Mouse (Mus musculus) adrenal gland, postnatal 14 days (tissue): ENCODE results near the gene Prkn. TPM values are rescaled to one million over a fixed set of nuclear protein-coding genes. Genes with fewer than 3 reads are reported as not detected.

Source experiments
- DNase-seq: peaks from one replicate; pipeline ENCODE4 v3.0.0; 2021; ENCODE audit warnings: mixed read lengths
- total RNA-seq: library from RNA; stranded (reverse); gene quantifications from 2 replicates; pipeline ENCODE4 v1.2.3, GENCODE M21; 2021

Gene Prkn
- total RNA-seq, 1 experiment from 2014 or later: 6.9 TPM

DNA sequence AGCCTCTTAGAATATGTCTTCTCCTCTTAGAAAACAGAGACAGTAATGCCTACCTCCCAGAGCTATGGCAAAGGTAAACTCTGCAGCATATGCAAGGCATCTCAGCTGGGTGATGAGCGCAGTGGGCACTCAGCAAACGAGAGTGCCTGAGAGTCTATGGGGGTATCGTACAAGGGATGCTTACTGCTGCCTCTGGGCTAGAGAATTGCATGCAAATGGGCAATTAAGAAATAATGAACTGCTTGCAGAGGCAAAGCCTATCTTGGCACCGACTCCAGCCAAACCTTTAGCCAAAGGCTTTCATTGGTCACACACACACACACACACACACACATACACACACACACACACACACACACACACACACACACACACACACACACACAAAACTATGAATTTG lies 290.7 kb downstream of the Prkn start:
- DNase-seq: no peak

DNA sequence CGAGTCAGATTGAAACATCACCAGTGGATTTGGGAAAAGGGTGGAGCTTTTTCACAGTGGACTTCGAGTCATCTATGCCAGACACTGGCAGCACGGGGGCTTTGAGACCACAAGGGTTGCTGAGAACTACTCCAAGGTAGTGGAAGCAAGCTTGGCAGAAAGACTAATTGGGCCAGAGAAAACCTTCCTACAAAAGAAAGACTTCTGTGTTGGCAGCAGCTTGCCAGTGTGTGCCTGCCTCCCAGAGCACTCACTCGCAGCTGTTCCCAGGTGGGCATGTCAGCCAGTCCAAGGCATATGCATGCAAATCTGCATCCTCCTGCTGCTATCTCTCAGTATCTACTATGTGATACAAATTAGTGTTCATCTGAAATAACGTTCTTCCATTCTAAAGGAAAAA lies 302.1 kb downstream of the Prkn start:
- no peak for DNase-seq

DNA sequence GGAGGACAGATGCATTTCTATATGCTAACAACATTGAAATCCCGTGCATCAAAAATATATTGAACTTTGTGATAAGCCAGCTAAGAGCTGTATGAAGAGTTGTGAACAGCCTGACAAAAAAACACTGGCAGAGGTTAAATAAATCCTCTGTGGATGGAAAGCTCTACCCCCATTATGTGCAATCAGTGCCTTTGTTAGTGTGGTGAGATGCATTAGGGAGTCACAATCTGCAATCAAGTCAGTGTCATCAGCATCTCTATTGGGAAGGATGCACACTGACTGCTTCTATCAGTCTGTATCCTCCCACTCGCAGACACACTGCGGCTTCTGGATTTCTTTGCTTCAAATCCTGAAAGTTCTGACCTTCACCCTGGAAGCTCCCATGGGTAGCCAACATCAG lies 315.9 kb downstream of the Prkn start:
- DNase-seq: no peak

GRCm38 (mm10) chr17:11157536-11157935 lies 317.4 kb downstream of the Prkn start:
- no peak for DNase-seq

DNA sequence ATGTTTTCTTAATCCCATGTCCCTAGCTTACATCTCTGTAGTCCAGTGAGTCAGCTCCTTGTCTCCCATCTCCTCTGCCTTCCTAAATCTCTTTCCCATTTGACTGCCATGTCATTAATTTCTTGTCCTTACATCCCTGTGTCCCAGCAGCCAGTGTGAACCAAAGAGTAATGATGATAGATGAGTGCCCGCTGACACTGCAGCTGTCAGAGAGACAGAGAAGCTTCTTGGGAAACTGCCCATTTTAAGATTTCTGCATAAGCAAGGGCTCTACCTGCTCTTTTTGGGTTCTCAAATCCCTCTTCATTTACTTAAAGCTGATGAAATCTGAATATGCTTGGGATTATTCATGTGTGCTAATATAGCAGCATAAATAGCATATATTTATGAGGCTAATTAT lies 321.3 kb downstream of the Prkn start:
- DNase-seq: no peak

GRCm38 (mm10) chr17:11162770-11163169 lies 322.6 kb downstream of the Prkn start:
- DNase-seq: no peak

DNA sequence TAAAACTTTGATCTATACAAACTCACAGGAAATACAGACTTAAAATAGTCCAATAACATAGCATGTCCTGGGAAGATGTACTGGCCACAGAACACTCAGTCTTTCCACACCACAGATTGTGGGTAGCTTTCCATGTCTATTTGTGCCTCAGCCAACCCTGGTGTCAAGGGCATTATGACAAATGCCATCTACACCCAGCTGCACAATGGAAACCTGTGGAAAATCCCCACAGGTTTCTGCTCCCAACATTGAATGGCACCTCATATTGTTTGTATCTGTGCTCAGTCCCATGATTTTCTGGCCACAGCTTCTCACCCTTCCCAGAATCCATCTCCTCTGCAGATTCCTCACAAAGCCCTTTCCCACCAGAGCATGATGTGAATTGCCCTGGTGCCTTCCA lies 347.2 kb downstream of the Prkn start:
- no peak for DNase-seq

- DNase-seq: no peak
These were observed 348.3 kb downstream of the Prkn start for GRCm38 (mm10) chr17:11188494-11188893.

DNA sequence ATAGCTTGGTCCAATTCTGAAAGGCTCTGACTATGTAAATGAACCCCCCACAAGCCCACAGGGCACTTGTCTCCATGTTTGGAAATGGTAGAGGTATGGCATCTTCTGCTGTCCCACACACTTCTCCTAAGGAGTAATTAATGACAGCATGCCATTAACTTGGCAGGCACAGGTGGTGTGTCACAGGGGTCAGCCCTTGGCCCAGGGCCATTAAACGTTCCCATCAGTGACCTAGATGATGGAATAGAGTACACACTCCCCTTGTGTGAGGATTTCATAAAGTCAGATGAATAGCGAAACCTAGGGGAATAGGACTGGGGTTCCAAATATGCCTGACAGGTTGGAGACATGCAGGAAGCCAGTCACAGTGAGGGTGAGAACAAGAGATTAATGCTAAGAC lies 350.1 kb downstream of the Prkn start:
- no peak for DNase-seq

DNA sequence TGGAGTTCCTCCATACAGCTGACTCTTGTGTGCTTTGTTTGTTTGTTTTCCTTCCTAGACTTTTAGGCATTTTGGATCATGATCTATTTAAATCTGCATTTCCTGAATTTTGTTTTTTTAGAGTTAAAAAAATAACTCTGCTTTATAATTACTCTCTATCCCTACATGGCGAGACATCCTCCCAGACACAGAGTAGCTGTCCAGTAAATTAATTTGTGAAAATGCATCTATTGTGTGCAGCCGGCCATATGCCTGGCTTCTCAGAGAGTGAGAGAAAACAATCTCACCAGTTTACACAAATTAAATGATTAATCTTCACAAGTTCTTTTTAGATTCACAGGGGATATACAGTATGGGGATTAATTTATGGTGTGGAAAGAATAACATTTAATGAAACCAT lies 357.9 kb downstream of the Prkn start:
- DNase-seq: no peak

GRCm38 (mm10) chr17:11209063-11209462 lies 368.9 kb downstream of the Prkn start:
- DNase-seq: peak; percentile 65

- DNase-seq: no peak
These were observed 370.8 kb downstream of the Prkn start for GRCm38 (mm10) chr17:11211006-11211405.

DNA sequence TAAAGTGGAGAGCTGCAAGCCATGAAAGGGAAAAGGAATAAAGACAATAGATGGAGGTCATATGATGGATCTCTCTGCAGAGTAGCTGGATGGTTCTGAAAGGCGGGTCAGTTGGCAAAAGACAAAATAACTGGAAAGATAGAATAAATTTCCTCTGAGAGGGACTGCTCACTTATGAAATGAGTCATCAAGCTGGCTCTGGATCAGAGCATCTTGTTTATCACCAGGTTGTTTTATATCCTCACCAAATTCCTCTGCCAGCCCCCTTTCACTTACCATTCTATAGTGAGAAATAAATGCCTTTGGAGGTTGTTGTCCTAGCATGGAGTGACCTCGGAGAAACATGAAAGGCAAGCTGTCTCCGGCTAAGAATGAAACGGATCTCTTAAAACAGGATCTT lies 371.4 kb downstream of the Prkn start:
- DNase-seq: peak; percentile 52

GRCm38 (mm10) chr17:11213689-11214088 lies 373.5 kb downstream of the Prkn start:
- DNase-seq: no peak

DNA sequence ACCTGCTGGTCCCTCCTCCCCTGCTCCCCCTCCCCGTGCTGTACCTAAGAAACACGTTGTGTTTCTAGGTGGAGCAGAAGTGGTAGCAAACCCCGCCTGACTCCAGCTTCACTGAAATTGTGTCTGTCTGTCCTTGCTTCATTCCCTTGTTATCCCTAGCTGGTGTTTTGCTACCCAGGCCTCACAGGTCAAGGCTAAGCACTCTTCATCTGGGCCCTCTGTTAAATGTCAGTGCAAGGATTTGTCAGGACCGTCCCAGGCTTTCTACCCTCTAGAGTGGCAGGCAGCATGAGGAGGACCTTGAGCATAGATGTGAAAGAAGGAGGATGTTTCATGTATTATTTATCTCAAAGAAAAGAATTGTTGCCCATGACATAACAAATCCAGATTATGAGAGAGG lies 388.8 kb downstream of the Prkn start:
- DNase-seq: peak; percentile 33

- DNase-seq: no peak
These were observed 389.2 kb downstream of the Prkn start for GRCm38 (mm10) chr17:11229426-11229825.

DNA sequence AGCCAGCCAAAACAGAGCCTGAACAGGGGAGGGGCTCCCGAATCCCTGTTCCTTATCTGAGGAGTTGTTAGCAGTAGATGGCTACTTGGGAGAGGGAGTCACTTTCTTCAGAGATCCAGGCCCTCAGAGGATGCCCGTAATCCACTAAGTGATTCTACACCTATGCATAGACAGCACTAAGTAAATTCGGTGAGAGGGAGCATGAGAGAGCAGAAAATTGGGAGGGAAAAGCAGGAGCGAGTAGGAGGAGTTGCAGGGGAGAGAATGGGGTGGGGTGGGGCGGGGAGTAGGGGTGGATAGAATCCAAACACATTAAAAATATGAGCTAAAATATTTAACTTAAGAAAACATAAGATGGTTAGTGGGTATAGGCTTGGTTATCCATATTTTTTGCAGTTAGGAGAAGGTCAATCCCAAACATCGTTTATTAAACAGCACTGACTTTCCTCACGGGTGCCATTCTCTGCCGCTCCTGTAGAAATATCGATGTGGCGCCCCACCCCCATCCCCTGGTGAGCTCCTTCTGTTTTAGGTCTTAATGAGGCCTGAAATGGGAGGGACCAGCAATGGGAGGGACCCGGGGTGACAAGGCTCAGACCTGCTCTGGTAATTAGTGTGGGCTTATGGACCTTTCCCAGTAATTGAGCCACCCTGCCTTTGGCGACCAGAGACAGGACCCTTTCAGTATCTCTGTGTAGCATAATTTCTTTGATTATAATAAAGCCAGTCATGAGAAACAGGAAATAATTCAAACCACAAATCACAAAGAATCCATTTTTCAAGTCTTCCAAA lies 390.6 kb downstream of the Prkn start:
- DNase-seq: no peak

- DNase-seq: no peak
These were observed 395.1 kb downstream of the Prkn start for GRCm38 (mm10) chr17:11235273-11235672.

DNA sequence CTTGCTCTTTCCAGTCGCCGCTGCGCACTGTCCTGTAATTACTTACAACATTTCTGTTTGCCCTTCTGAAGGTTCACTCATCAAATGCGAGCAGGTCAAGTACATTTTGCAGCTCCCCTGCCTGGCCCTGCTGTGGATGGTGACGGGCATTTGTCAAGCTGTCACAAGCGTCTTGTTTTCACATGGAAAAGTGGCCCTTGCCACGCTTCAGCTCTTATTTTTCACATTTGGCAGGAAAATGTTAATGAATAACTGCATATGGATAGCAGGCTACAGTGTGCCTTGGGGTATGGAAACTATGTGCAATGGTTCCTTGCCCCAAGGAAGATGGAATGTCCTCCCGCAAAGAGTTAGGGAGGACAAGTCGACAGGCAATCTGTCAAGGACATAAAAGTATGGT lies 404.9 kb downstream of the Prkn start:
- DNase-seq: peak; percentile 9

DNA sequence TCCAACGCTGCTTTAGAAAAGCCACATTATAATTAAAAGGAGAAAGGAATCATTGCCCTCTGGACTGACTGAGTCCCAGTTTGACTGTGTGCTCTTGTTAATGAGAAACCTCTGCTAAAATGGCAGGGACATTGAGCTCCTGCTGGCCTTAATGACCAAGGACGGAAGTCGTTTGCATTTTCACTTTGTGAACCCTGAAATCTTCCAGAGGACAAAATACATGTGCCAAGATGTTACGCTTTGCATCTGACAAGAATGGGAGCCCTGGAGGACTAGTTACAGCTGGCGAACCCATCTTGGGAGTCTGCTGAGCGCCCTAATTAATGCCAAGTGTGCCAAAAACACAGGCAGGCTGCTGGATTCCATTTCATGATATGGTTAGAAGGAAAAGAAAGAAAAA lies 409.0 kb downstream of the Prkn start:
- no peak for DNase-seq

GRCm38 (mm10) chr17:11260663-11261062 lies 420.5 kb downstream of the Prkn start:
- DNase-seq: no peak

- DNase-seq: no peak
These were observed 421.5 kb downstream of the Prkn start for GRCm38 (mm10) chr17:11261679-11262078.

DNA sequence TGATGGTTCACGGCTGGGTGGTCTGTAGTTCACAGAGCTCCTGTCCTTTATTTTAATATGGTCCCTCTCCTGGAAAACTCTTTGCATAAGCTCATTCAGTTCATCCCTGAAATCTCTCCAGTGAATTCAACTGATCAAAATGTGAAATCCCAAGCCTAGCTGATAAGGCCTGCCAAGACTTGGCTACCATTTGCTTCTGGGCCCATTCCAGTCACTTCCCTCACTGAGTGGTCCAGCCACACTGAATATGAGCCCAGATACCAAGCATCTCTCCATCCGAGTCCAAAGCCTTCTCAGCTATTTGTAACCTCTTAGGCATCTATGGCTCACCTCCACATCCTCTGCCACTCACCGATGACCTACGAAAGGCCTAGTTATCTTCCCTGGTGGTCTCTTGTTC lies 427.8 kb downstream of the Prkn start:
- DNase-seq: no peak

DNA sequence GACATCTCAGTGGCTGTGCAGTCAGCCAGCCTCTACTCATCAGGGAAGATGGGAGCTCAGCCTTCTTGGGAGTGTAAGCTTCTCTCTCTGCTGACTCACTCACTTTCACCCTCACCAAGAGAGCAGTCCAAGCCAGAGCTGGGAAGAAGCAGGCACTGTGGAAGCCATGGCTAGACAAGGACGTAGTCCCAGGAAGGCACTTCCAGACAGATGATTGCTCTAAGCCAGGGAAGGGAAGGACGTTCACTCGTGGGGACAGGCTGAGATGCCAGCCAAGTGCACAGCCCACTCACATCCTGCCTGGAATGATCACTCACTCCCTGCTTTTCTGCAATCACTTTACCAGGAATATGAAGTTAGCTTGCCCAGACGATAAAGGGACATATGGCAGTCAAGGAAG lies 430.0 kb downstream of the Prkn start:
- no peak for DNase-seq

DNA sequence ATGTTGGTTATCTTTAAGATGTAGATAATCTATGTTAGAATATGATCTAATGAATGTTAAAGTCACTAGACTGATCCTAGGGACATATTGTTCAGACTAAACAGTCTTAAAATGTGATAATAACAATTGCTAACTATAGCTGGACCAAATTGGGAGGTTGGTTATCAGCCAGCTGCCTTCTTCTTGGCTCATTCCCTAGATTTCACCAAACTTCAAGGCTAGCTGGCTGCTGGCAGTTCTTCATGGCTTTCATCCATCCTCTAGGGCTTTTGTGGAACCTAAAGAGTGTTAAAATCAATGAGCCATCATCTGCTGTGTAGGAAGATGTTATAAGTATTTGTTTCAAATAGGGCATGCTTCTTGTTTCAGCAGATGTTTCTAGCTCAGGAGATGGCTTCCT lies 431.7 kb downstream of the Prkn start:
- peak; percentile 6 for DNase-seq
